Mouse (Mus musculus): ENCODE results near the gene Pemt.

Gene Pemt

GRCm38 (mm10) chr11:60046058-60046735 lies at the start of gene Pemt:
Gene Pemt, minus strand, starts transcription at chr11:60046489.
- peak; percentile 99 for DNase-seq (ENCODE audit: low spot score)

- DNase-seq (ENCODE audit: low spot score), result no peak
Observed at GRCm38 (mm10) chr11:60094909-60095810, 48.9 kb upstream of the Pemt start.

- no peak for DNase-seq (ENCODE audit: low spot score)
Observed at GRCm38 (mm10) chr11:60093984-60094587, 47.8 kb upstream of the Pemt start.

- no peak for DNase-seq (ENCODE audit: low spot score)
Observed at GRCm38 (mm10) chr11:60093227-60093626, 46.9 kb upstream of the Pemt start.

GRCm38 (mm10) chr11:60091422-60091761 lies 45.1 kb upstream of the Pemt start:
- no peak for DNase-seq (ENCODE audit: low spot score)

- no peak for DNase-seq (ENCODE audit: low spot score)
Observed at GRCm38 (mm10) chr11:60090696-60091421, 44.6 kb upstream of the Pemt start.

GRCm38 (mm10) chr11:60088947-60089346 lies 42.7 kb upstream of the Pemt start:
- DNase-seq (ENCODE audit: low spot score), result peak; percentile 66

GRCm38 (mm10) chr11:60086676-60087075 lies 40.4 kb upstream of the Pemt start:
- no peak for DNase-seq (ENCODE audit: low spot score)

- peak; percentile 71 for DNase-seq (ENCODE audit: low spot score)
Observed at GRCm38 (mm10) chr11:60084589-60084988, 38.3 kb upstream of the Pemt start.

GRCm38 (mm10) chr11:60076790-60077189 lies 30.5 kb upstream of the Pemt start:
- peak; percentile 91 for DNase-seq (ENCODE audit: low spot score)

GRCm38 (mm10) chr11:60076183-60076582 lies 29.9 kb upstream of the Pemt start:
- DNase-seq (ENCODE audit: low spot score), result no peak

- DNase-seq (ENCODE audit: low spot score), result no peak
Observed at GRCm38 (mm10) chr11:60073936-60074502, 27.7 kb upstream of the Pemt start.

- no peak for DNase-seq (ENCODE audit: low spot score)
Observed at GRCm38 (mm10) chr11:60073121-60073520, 26.8 kb upstream of the Pemt start.

GRCm38 (mm10) chr11:60071221-60071620 lies 24.9 kb upstream of the Pemt start:
- DNase-seq (ENCODE audit: low spot score), result no peak

- peak; percentile 83 for DNase-seq (ENCODE audit: low spot score)
Observed at GRCm38 (mm10) chr11:60070599-60070998, 24.3 kb upstream of the Pemt start.

GRCm38 (mm10) chr11:60068631-60069030 lies 22.3 kb upstream of the Pemt start:
- DNase-seq (ENCODE audit: low spot score), result no peak

- no peak for DNase-seq (ENCODE audit: low spot score)
Observed at GRCm38 (mm10) chr11:60067646-60068045, 21.4 kb upstream of the Pemt start.

- DNase-seq (ENCODE audit: low spot score), result no peak
Observed at GRCm38 (mm10) chr11:60065267-60065666, 19.0 kb upstream of the Pemt start.

- DNase-seq (ENCODE audit: low spot score), result no peak
Observed at GRCm38 (mm10) chr11:60061504-60062006, 15.3 kb upstream of the Pemt start.

- DNase-seq (ENCODE audit: low spot score), result no peak
Observed at GRCm38 (mm10) chr11:60060026-60060425, 13.7 kb upstream of the Pemt start.

- no peak for DNase-seq (ENCODE audit: low spot score)
Observed at GRCm38 (mm10) chr11:60058441-60058840, 12.2 kb upstream of the Pemt start.

- no peak for DNase-seq (ENCODE audit: low spot score)
Observed at GRCm38 (mm10) chr11:60057987-60058386, 11.7 kb upstream of the Pemt start.

All from embryo, embryonic 10.5 days (tissue).